Mouse (Mus musculus) C2C12 (cell line): ENCODE measurements around the gene Tnni1. TPM values are rescaled to one million over a fixed set of nuclear protein-coding genes. Genes with fewer than 3 reads are reported as not detected.

Experiments used
- H3K27me3 ChIP-seq: one replicate; pipeline ENCODE4 v1.6.1; 2011; ENCODE audit not compliant: control insufficient read depth, insufficient read depth, insufficient read length
- H3K36me3 ChIP-seq: one replicate; pipeline ENCODE4 v1.6.1; 2011; ENCODE audit not compliant: control insufficient read depth, insufficient read depth
- H3K4me3 ChIP-seq: one replicate; pipeline ENCODE4 v1.5.1; 2011; ENCODE audit warnings: mild to moderate bottlenecking, control low read depth; ENCODE audit not compliant: poor library complexity, insufficient read depth, severe bottlenecking
- H3K79me2 ChIP-seq: one replicate; pipeline ENCODE4 v1.6.1; 2011; ENCODE audit not compliant: control insufficient read depth, insufficient read depth
- H3K79me3 ChIP-seq: one replicate; pipeline ENCODE4 v1.6.1; 2011; ENCODE audit warnings: low read depth, control low read depth
- H3ac ChIP-seq: one replicate; pipeline ENCODE3; 2011; ENCODE audit warnings: low read depth; ENCODE audit not compliant: control insufficient read depth, insufficient read length
- CEBPB ChIP-seq: IDR thresholded peaks from one replicate; pipeline ENCODE4 v1.6.1; 2011; ENCODE audit warnings: low read depth, mild to moderate bottlenecking, control low read depth, moderate library complexity
- CTCF ChIP-seq: IDR thresholded peaks from one replicate; pipeline ENCODE4 v1.5.1; 2011; ENCODE audit not compliant: control insufficient read depth, insufficient read depth, insufficient read length
- FOSL1 ChIP-seq: IDR thresholded peaks from one replicate; pipeline ENCODE4 v1.8.0; 2011; ENCODE audit warnings: mild to moderate bottlenecking, low read length; ENCODE audit not compliant: poor library complexity, insufficient read depth, severe bottlenecking
- MAX ChIP-seq: IDR thresholded peaks from one replicate; pipeline ENCODE4 v1.6.1; 2011; ENCODE audit warnings: mild to moderate bottlenecking, control low read depth
- MYOD1 ChIP-seq: IDR thresholded peaks from one replicate; pipeline ENCODE4 v1.6.1; 2011; ENCODE audit warnings: low read depth; ENCODE audit not compliant: control insufficient read depth, insufficient read length
- MYOG ChIP-seq: IDR thresholded peaks from one replicate; pipeline ENCODE4 v1.6.1; 2011; ENCODE audit not compliant: control insufficient read depth, insufficient read length; ENCODE audit errors: extremely low read depth
- USF1 ChIP-seq: IDR thresholded peaks from one replicate; pipeline ENCODE4 v1.6.1; 2011; ENCODE audit warnings: low read depth, mild to moderate bottlenecking, control low read depth, moderate library complexity
- polyA plus RNA-seq: library from polyadenylated mRNA; unstranded; fragments of >200 nt; fragmentation: generic; extraction: Trizol; gene quantifications from one replicate; pipeline ENCODE4 v1.2.1, GENCODE M21; 2012; ENCODE audit warnings: missing spikeins

The Tnni1 gene
- polyA plus RNA-seq, 1 experiment = 44.6 TPM

DNA sequence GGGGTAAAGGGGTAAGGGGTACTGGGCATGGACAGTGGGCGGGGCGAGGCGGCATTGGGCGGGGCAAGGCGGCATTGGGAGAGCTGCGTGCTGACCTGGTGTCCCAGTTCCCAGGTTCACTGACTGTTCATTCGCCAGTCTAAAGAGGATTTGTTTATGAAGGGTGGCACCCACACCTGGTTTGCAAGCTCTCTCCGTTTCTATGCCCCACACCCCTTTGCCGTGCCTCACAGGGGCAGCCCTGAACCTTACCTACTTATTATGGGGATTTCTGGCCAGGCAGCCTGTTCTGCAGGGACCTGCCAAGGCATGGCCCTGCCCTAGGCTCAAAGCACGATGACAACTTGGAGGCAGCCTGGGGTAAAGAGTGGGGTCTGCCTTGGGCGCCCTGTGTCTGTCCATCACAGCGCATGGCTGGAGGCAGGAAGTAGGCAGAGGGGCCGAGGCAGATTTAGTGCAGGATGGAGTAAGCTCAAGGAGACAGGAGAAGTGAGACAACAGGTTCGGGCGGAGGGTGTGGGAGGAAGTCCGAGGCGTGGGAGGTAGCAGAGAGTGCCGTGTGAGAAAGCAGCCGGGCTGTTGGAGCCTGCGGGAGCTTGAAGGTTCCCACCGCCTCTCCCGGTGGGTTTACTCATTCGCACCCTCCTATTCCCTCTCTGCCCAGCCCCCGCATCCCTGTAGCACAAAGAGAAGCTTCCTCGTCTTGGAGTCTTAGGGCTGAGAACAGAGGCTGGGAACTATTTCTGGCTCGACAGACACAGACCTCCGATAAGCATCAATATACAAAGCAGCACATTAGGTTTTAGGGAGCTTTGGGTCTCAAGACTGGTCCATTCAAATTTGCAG lies 14.4 kb downstream of the Tnni1 start:
- Histone ChIP-seq H3ac (peak overlapping the region; percentile 1), H3K27me3 (no peaks in the 10 kb centered on the region), H3K36me3 (no peaks in the 10 kb centered on the region), H3K4me3 (no peak overlapping the region), H3K79me3 (no peaks in the 10 kb centered on the region), H3K79me2 (no peaks in the 10 kb centered on the region)
- TF ChIP-seq MYOG = no peak

GRCm38 (mm10) chr1:135794216-135795134 lies 15.2 kb downstream of the Tnni1 start:
- TF ChIP-seq MYOD1 (peak; percentile 13), MYOG (no peak)
- Histone ChIP-seq H3K79me3 (no peaks in the 10 kb centered on the region), H3K79me2 (no peaks in the 10 kb centered on the region), H3K27me3 (no peaks in the 10 kb centered on the region), H3ac (peak overlapping the region; percentile 54), H3K4me3 (no peak overlapping the region), H3K36me3 (no peaks in the 10 kb centered on the region)

DNA sequence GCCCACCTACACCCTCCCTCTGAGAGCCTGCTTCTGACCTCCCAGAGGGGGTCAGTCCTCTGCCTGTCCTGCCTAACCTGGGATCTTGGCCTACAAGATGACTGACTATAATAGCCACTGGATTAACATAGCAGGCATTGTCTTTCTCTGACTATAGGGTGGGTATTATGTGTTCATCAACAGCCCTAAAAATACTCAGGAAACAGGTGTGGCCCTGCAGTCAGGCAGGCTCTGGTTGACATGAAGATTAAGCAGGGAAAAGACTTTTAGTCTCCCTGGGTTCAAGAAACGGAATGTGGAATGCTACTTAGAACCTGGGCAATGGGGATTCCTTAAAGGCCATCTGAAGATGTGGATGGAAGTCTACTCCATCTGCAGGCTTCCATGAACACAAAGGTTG lies 19.3 kb downstream of the Tnni1 start:
- H3K79me2 ChIP-seq = no peaks in the 10 kb centered on the region
- H3K79me3 ChIP-seq = no peaks in the 10 kb centered on the region
- H3K4me3 ChIP-seq = no peak overlapping the region
- H3ac ChIP-seq = no peak overlapping the region
- no peaks in the 10 kb centered on the region for H3K36me3 ChIP-seq
- H3K27me3 ChIP-seq = no peaks in the 10 kb centered on the region
- TF ChIP-seq CEBPB (no peak), MYOG (no peak), MAX (no peak), USF1 (no peak), CTCF (no peak), FOSL1 (no peak), MYOD1 (no peak)

GRCm38 (mm10) chr1:135799109-135799627 lies 19.9 kb downstream of the Tnni1 start:
- Histone ChIP-seq H3ac (no peak overlapping the region), H3K36me3 (no peaks in the 10 kb centered on the region)
- TF ChIP-seq USF1 (no peak), MYOD1 (no peak), MYOG (no peak), FOSL1 (no peak), CTCF (no peak), CEBPB (no peak), MAX (no peak)

GRCm38 (mm10) chr1:135800192-135800950 lies 21.1 kb downstream of the Tnni1 start:
- H3K79me3 ChIP-seq = no peaks in the 10 kb centered on the region
- no peaks in the 10 kb centered on the region for H3K79me2 ChIP-seq
- no peaks in the 10 kb centered on the region for H3K36me3 ChIP-seq
- TF ChIP-seq MAX = no peak
- TF ChIP-seq MYOG = no peak
- no peak for TF ChIP-seq FOSL1
- TF ChIP-seq CEBPB = no peak
- no peak for TF ChIP-seq CTCF
- no peak for TF ChIP-seq MYOD1
- TF ChIP-seq USF1 = no peak
- no peaks in the 10 kb centered on the region for H3K27me3 ChIP-seq
- H3K4me3 ChIP-seq = no peak overlapping the region
- H3ac ChIP-seq = no peak overlapping the region

More at GRCm38 (mm10) chr1:135799109-135799627, 19.9 kb downstream of the Tnni1 start:
- Histone ChIP-seq H3K79me2 (no peaks in the 10 kb centered on the region), H3K79me3 (no peaks in the 10 kb centered on the region), H3K27me3 (no peaks in the 10 kb centered on the region), H3K4me3 (no peak overlapping the region)
